Mouse (Mus musculus) small intestine, adult 2 months (tissue): ENCODE data around the gene Kcnj10.

Experiments used
- CTCF ChIP-seq: fragments of 200-500 bp; IDR thresholded peaks from 2 replicates; pipeline ENCODE4 v1.5.1; 2012; ENCODE audit warnings: low read depth, mild to moderate bottlenecking, control low read depth, inconsistent platforms, low read length, moderate library complexity, mixed read lengths; ENCODE audit not compliant: insufficient replicate concordance, insufficient read length; ENCODE audit errors: extremely low read depth
- POLR2A ChIP-seq: fragments of 200-500 bp; IDR thresholded peaks from 2 replicates; pipeline ENCODE4 v1.6.1; 2012; ENCODE audit warnings: low read depth, mild to moderate bottlenecking, control low read depth, inconsistent platforms, low read length, moderate library complexity

DNA sequence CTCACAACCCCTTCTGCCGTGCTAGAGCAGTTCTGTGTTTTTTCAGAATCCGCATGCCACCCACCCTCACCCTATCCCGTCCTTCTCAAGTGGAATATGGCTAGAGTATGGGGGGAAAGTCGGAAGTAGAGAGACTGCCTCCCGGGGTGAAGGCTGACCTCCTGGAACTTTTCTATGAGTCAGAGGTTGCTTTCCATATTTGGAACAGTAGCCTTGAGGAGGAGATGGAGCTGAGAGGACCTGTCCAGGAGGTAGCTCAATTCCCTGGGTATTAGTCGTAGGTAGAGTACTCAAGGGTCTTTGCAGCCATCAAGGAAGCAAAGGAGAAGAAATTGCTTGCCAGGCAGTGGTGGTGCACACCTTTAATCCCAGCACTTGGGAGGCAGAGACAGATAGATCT lies 11.0 kb downstream of the Kcnj10 start:
- TF ChIP-seq POLR2A: no peak
- no peak for TF ChIP-seq CTCF
